Mouse (Mus musculus) lung, embryonic 16.5 days (tissue): ENCODE results near the gene Pcare. TPM values are rescaled to one million over a fixed set of nuclear protein-coding genes. Genes with fewer than 3 reads are reported as not detected.

Source experiments
- ATAC-seq: fragments of 200-750 bp; cut with Nextera tagmentation; 2 replicates; pipeline ENCODE4 v1.8.0; 2017; ENCODE audit warnings: low read depth, mild to moderate bottlenecking, moderate library complexity
- H3K27ac ChIP-seq: fragments of 300-500 bp; sonication (generic); 2 replicates; pipeline ENCODE4 v1.5.1; 2014; ENCODE audit warnings: mild to moderate bottlenecking, control low read depth, low read length
- H3K27me3 ChIP-seq: fragments of 300-500 bp; sonication (generic); 2 replicates; pipeline ENCODE4 v1.6.1; 2014; ENCODE audit warnings: low read depth, low read length, mixed read lengths; ENCODE audit not compliant: control insufficient read depth, insufficient read depth
- H3K36me3 ChIP-seq: fragments of 300-500 bp; sonication (generic); 2 replicates; pipeline ENCODE4 v1.6.1; 2014; ENCODE audit warnings: low read length; ENCODE audit not compliant: control insufficient read depth, insufficient read depth
- H3K4me1 ChIP-seq: fragments of 300-500 bp; sonication (generic); replicated peaks from 2 replicates; pipeline ENCODE4 v1.6.1; 2014; ENCODE audit warnings: low read length, mixed read lengths; ENCODE audit not compliant: control insufficient read depth, insufficient read depth
- H3K4me2 ChIP-seq: fragments of 300-500 bp; sonication (generic); 2 replicates; pipeline ENCODE4 v1.6.1; 2014; ENCODE audit warnings: low read depth, low read length, control low read depth
- H3K4me3 ChIP-seq: fragments of 300-500 bp; sonication (generic); 2 replicates; pipeline ENCODE4 v1.5.1; 2014; ENCODE audit warnings: mild to moderate bottlenecking, low read length, control low read depth
- H3K9ac ChIP-seq: fragments of 300-500 bp; sonication (generic); 2 replicates; pipeline ENCODE4 v1.6.1; 2014; ENCODE audit warnings: low read length, control low read depth
- H3K9me3 ChIP-seq: fragments of 300-500 bp; sonication (generic); 2 replicates; pipeline ENCODE4 v1.6.1; 2016; ENCODE audit warnings: low read length; ENCODE audit not compliant: control insufficient read depth
- WGBS: fragments of 180-500 bp; shearing (Covaris S2); extraction: QIAGEN DNeasy Blood & Tissue Kit; methylation state at CpG from one replicate; pipeline ENCODE4 v1.1.7; 2014; 5-methylcytosine and 5-hydroxymethylcytosine counted together
- polyA plus RNA-seq: library from polyadenylated mRNA; unstranded; fragments of >200 nt; fragmentation: Nextera tagmentation; extraction: Ambion mirVana; gene quantifications from 2 replicates; pipeline ENCODE4 v1.2.1, GENCODE M21; 2015

Pcare gene
- polyA plus RNA-seq, 1 experiment from 2014 or later: not detected

DNA sequence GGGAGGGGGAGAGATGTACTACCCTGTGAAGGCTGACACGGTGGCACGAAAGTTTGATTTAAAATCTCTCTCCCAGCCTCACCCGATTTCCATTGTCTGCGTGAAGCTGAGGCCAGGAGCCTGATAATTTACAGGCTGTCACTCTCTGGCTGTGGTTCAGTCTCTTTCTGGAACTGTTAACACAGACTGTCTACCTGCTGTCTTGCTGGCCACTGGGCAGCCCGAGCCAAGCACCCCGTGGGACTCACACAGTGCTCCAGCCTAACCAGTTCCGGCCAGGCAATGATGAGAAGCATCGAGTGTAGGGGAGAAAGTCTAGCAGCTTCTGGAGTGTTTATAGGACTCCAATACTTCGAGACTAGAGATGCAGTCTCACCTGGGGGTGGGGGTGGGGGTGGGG lies 6.6 kb downstream of the Pcare start:
- Histone ChIP-seq H3K4me2 (no peak overlapping the region), H3K27ac (no peak overlapping the region), H3K4me3 (no peak overlapping the region), H3K9me3 (no peaks in the 10 kb centered on the region), H3K36me3 (no peaks in the 10 kb centered on the region), H3K27me3 (no peaks in the 10 kb centered on the region), H3K9ac (no peak overlapping the region), H3K4me1 (0 out of 2 replicates have a peak, but pooled peaks cover 4% of the 10 kb centered on the region)
- no peak for ATAC-seq
- WGBS: 78% methylated on average over 9 of the region's 9 CpGs

DNA sequence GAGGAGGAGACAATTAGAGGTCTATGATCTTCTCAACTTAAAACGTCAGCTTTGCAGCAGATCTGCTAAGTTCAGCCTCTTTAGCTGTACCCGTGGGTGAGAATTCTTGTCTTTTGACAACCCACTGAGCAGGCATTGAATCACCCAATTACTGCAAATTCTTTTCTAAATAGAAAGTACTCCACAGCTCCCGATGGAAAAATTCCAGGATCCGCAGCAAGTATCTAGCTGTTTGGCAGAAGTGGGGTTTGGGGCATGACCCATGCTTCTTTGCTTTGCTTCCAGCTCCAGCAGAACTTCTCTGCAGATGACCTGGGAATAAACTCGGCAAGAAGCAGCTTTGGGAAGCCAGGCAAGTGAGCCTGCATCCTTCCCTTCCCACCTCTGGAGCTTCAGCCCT lies 9.8 kb downstream of the Pcare start:
- Histone ChIP-seq H3K36me3 (no peaks in the 10 kb centered on the region), H3K4me2 (no peak overlapping the region), H3K9ac (no peak overlapping the region), H3K27me3 (no peaks in the 10 kb centered on the region), H3K4me1 (0 out of 2 replicates have a peak, but pooled peaks cover 4% of the 10 kb centered on the region), H3K9me3 (no peaks in the 10 kb centered on the region), H3K27ac (no peak overlapping the region), H3K4me3 (no peak overlapping the region)
- ATAC-seq: peak; percentile 26; the same call in 1 of the 2 replicates
- 17% methylated on average over 5 of the region's 5 CpGs for WGBS

- no peaks in the 10 kb centered on the region for H3K27me3 ChIP-seq
- no peak overlapping the region for H3K4me2 ChIP-seq
- 0 out of 2 replicates have a peak, but pooled peaks cover 4% of the 10 kb centered on the region for H3K4me1 ChIP-seq
- H3K9me3 ChIP-seq: no peaks in the 10 kb centered on the region
- WGBS: 83% methylated on average over 3 of the region's 3 CpGs
- no peaks in the 10 kb centered on the region for H3K36me3 ChIP-seq
- no peak for ATAC-seq
- no peak overlapping the region for H3K27ac ChIP-seq
- H3K4me3 ChIP-seq: no peak overlapping the region
- no peak overlapping the region for H3K9ac ChIP-seq
Measured at GRCm38 (mm10) chr17:71742156-71742555, 10.5 kb downstream of the Pcare start.

GRCm38 (mm10) chr17:71736442-71736841 lies 16.3 kb downstream of the Pcare start:
- Histone ChIP-seq H3K4me3 (no peak overlapping the region), H3K36me3 (no peaks in the 10 kb centered on the region), H3K4me1 (no peaks in the 10 kb centered on the region), H3K9ac (no peak overlapping the region), H3K4me2 (no peak overlapping the region), H3K9me3 (no peaks in the 10 kb centered on the region), H3K27ac (no peak overlapping the region), H3K27me3 (no peaks in the 10 kb centered on the region)
- ATAC-seq: no peak
- WGBS: 27% methylated on average over 3 of the region's 3 CpGs

- Histone ChIP-seq H3K27me3 (no peaks in the 10 kb centered on the region), H3K4me2 (no peak overlapping the region), H3K4me1 (peaks cover 8% of the 10 kb centered on the region; the same call in 1 of the 2 replicates), H3K9ac (no peak overlapping the region), H3K27ac (peak overlapping the region; percentile 42; the same call in 1 of the 2 replicates), H3K36me3 (no peaks in the 10 kb centered on the region), H3K9me3 (no peaks in the 10 kb centered on the region), H3K4me3 (no peak overlapping the region)
- ATAC-seq: peak; percentile 96
- WGBS: 39% methylated on average over 2 of the region's 2 CpGs
Measured at GRCm38 (mm10) chr17:71730655-71731054, 22.0 kb downstream of the Pcare start.

DNA sequence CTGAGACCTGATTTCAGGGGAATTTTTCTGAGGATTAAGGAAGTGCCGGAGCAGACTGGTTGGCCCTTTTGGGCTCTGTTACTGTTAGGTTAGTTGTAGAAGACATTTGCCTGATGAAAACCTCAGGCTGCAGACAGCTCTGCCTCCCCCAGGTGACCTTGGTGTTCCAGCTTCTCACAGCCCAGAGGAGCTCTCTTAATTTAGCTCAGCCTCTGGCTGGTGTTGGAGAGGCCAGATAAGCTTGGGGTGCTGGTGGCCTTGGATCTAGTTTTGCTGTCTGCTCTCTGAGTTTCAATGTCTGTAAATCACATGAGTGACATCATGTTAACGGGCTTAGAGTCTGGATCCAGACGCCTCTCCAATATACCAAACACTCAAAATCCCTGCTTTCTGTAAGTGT lies 31.7 kb downstream of the Pcare start:
- H3K9ac ChIP-seq: no peak overlapping the region
- H3K27me3 ChIP-seq: no peaks in the 10 kb centered on the region
- 48% methylated on average over 3 of the region's 3 CpGs for WGBS
- H3K9me3 ChIP-seq: no peaks in the 10 kb centered on the region
- no peak overlapping the region for H3K4me3 ChIP-seq
- no peaks in the 10 kb centered on the region for H3K36me3 ChIP-seq
- no peak overlapping the region for H3K27ac ChIP-seq
- H3K4me2 ChIP-seq: no peak overlapping the region
- no peak for ATAC-seq
- H3K4me1 ChIP-seq: no peaks in the 10 kb centered on the region

DNA sequence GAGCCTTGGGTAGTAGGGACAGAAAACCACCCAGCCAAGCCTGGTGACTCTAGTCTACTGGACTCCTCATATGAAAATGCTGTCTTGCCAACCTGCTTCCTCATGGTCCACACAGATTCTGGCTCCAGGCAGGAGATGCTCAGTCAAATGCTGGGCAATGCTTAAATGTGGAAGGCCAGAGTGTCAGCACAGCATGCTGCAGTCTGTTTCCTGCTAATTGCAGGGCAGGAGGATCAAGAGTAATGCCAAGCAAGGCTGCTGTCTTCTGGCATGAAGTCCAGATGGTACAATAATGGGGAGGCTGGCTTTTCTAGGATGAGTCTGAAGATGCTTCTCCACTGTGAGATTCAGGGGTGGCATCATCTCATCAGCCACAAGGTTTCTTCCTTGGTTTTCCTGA lies 32.3 kb downstream of the Pcare start:
- H3K9me3 ChIP-seq: no peaks in the 10 kb centered on the region
- ATAC-seq: no peak
- H3K4me1 ChIP-seq: no peaks in the 10 kb centered on the region
- no peak overlapping the region for H3K27ac ChIP-seq
- no peaks in the 10 kb centered on the region for H3K36me3 ChIP-seq
- no peak overlapping the region for H3K4me2 ChIP-seq
- no peak overlapping the region for H3K9ac ChIP-seq
- H3K27me3 ChIP-seq: no peaks in the 10 kb centered on the region
- no peak overlapping the region for H3K4me3 ChIP-seq

GRCm38 (mm10) chr17:71717881-71718625 lies 34.6 kb downstream of the Pcare start:
- no peak for ATAC-seq
- Histone ChIP-seq H3K4me2 (no peak overlapping the region), H3K27me3 (no peaks in the 10 kb centered on the region), H3K9ac (no peak overlapping the region), H3K4me3 (no peak overlapping the region), H3K9me3 (no peaks in the 10 kb centered on the region), H3K36me3 (no peaks in the 10 kb centered on the region), H3K4me1 (no peaks in the 10 kb centered on the region), H3K27ac (no peak overlapping the region)
- 85% methylated on average over 8 of the region's 8 CpGs for WGBS

GRCm38 (mm10) chr17:71715034-71715433 lies 37.7 kb downstream of the Pcare start:
- WGBS: 78% methylated on average over 3 of the region's 3 CpGs
- Histone ChIP-seq H3K27ac (no peak overlapping the region), H3K9ac (no peak overlapping the region), H3K4me1 (peaks cover 7% of the 10 kb centered on the region; the same call in 1 of the 2 replicates), H3K4me2 (no peak overlapping the region), H3K9me3 (no peaks in the 10 kb centered on the region), H3K36me3 (no peaks in the 10 kb centered on the region), H3K4me3 (no peak overlapping the region), H3K27me3 (no peaks in the 10 kb centered on the region)
- no peak for ATAC-seq
